Mouse (Mus musculus) intestine, postnatal 0 days (tissue): ENCODE results near the gene Cth. TPM values are rescaled to one million over a fixed set of nuclear protein-coding genes. Genes with fewer than 3 reads are reported as not detected.

Experiments
- ATAC-seq: fragments of 200-750 bp; cut with Nextera tagmentation; 2 replicates; pipeline ENCODE4 v1.8.0; 2017; ENCODE audit warnings: mild to moderate bottlenecking, moderate TSS enrichment, moderate library complexity
- H3K27ac ChIP-seq: fragments of 300-500 bp; sonication (generic); 2 replicates; pipeline ENCODE4 v1.5.1; 2014; ENCODE audit warnings: mild to moderate bottlenecking, low read depth, low read length, moderate library complexity
- H3K27me3 ChIP-seq: fragments of 300-500 bp; sonication (generic); replicated peaks from 2 replicates; pipeline ENCODE4 v1.6.1; 2014; ENCODE audit warnings: low read length, mixed read lengths; ENCODE audit not compliant: control insufficient read depth, insufficient read depth
- H3K36me3 ChIP-seq: fragments of 300-500 bp; sonication (generic); 2 replicates; pipeline ENCODE4 v1.6.1; 2014; ENCODE audit warnings: mild to moderate bottlenecking, moderate library complexity; ENCODE audit not compliant: control insufficient read depth, insufficient read depth
- H3K4me1 ChIP-seq: fragments of 300-500 bp; sonication (generic); replicated peaks from 2 replicates; pipeline ENCODE4 v1.6.1; 2014; ENCODE audit warnings: antibody characterized with exemption, low read length, mixed read lengths; ENCODE audit not compliant: control insufficient read depth, insufficient read depth
- H3K4me2 ChIP-seq: fragments of 300-500 bp; sonication (generic); replicated peaks from 2 replicates; pipeline ENCODE4 v1.6.1; 2014; ENCODE audit warnings: low read depth, mild to moderate bottlenecking, moderate library complexity
- H3K4me3 ChIP-seq: fragments of 300-500 bp; sonication (generic); 2 replicates; pipeline ENCODE4 v1.5.1; 2014; ENCODE audit warnings: low read depth, low read length
- H3K9ac ChIP-seq: fragments of 300-500 bp; sonication (generic); 2 replicates; pipeline ENCODE4 v1.6.1; 2014; ENCODE audit warnings: mild to moderate bottlenecking, low read depth, low read length
- H3K9me3 ChIP-seq: fragments of 300-500 bp; sonication (generic); 2 replicates; pipeline ENCODE4 v1.6.1; 2016; ENCODE audit warnings: mixed run types; ENCODE audit not compliant: control insufficient read depth
- CTCF ChIP-seq: sonication (generic); IDR thresholded peaks from 2 replicates; pipeline ENCODE4 v1.5.1; 2016; ENCODE audit warnings: low read depth, mild to moderate bottlenecking, control low read depth, antibody characterized with exemption, moderate library complexity
- WGBS: fragments of 180-500 bp; shearing (Covaris S2); extraction: QIAGEN DNeasy Blood & Tissue Kit; methylation state at CpG from one replicate; pipeline ENCODE4 v1.1.7; 2014; 5-methylcytosine and 5-hydroxymethylcytosine counted together
- polyA plus RNA-seq: library from polyadenylated mRNA; unstranded; fragments of >200 nt; fragmentation: Nextera tagmentation; extraction: Ambion mirVana; gene quantifications from 2 replicates; pipeline ENCODE4 v1.2.1, GENCODE M21; 2015

The Cth gene
- polyA plus RNA-seq, 1 experiment from 2014 or later: 19.7 TPM

DNA sequence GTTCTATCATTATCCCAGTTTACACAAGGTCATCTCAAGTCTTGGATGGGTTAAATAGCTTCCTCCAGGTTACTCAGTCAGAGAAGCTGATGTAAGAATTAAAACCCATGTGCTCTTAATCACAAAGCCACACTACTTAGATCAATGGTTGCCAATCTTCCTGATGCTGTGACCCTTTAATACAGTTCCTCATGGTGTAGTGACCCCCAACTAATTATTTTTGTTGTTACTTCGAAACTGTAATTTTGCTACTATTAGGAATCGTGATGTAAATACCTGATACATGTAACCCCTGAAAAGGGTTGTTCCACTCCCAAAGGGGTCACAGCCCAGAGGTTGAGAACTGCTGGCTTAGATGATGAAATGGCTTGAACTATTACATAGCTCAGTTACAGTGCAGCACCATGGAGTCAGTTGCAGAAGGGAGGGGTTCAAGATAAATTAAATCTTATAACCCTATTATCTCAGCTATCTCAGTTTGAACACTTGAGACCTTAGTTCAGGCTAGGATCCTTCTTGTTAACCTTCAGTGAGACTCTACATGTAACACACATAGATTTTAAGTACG, 1.5 kb downstream of the Cth start:
- Histone ChIP-seq H3K4me3 (no peak overlapping the region), H3K27me3 (no peaks in the 10 kb centered on the region), H3K9ac (no peak overlapping the region), H3K36me3 (no peaks in the 10 kb centered on the region; the same call in 1 of the 2 replicates), H3K27ac (no peak overlapping the region), H3K9me3 (no peaks in the 10 kb centered on the region), H3K4me1 (0 out of 2 replicates have a peak, but pooled peaks cover 2% of the 10 kb centered on the region), H3K4me2 (peak overlapping the region; percentile 87)
- ATAC-seq: no peak
- TF ChIP-seq CTCF: no peak
- WGBS: 85% methylated on average over 3 of the region's 3 CpGs

DNA sequence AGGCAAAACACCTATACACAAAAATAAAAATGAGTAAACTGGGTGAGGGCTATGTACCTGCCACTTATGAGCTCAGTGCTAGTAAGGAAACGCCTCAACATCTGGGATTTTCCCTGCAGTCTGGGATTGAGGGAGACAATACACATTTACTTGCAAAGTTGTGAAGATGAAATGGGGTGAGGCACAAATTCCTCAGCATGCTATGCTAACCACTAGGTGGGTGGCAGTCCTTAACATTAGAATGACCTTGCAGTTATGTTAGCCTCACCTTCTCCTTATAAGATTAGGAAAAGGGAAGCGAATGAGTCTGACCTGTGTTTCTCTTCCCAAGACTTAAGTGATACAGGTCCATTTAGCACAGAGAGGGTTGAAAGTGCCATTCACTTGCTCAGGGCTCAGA, 3.5 kb downstream of the Cth start:
- TF ChIP-seq CTCF: no peak
- Histone ChIP-seq H3K27me3 (no peaks in the 10 kb centered on the region), H3K4me1 (0 out of 2 replicates have a peak, but pooled peaks cover 2% of the 10 kb centered on the region), H3K4me2 (no peak overlapping the region), H3K27ac (no peak overlapping the region), H3K9me3 (no peaks in the 10 kb centered on the region), H3K4me3 (no peak overlapping the region), H3K9ac (no peak overlapping the region), H3K36me3 (no peaks in the 10 kb centered on the region; the same call in 1 of the 2 replicates)
- ATAC-seq: no peak
- 94% methylated on average over 2 of the region's 2 CpGs for WGBS

GRCm38 (mm10) chr3:157916336-157916735, 8.5 kb downstream of the Cth start:
- no peaks in the 10 kb centered on the region for H3K9me3 ChIP-seq
- H3K4me1 ChIP-seq: no peaks in the 10 kb centered on the region
- no peak overlapping the region for H3K4me3 ChIP-seq
- no peaks in the 10 kb centered on the region; the same call in 1 of the 2 replicates for H3K36me3 ChIP-seq
- no peak for TF ChIP-seq CTCF
- H3K27ac ChIP-seq: no peak overlapping the region
- ATAC-seq: no peak
- no peak overlapping the region for H3K4me2 ChIP-seq
- H3K27me3 ChIP-seq: no peaks in the 10 kb centered on the region
- 88% methylated on average over 4 of the region's 4 CpGs for WGBS
- no peak overlapping the region for H3K9ac ChIP-seq

GRCm38 (mm10) chr3:157912155-157912554, 12.7 kb downstream of the Cth start:
- TF ChIP-seq CTCF: no peak
- 30% methylated on average over 2 of the region's 2 CpGs for WGBS
- no peaks in the 10 kb centered on the region for H3K27me3 ChIP-seq
- no peaks in the 10 kb centered on the region for H3K4me1 ChIP-seq
- no peak overlapping the region for H3K9ac ChIP-seq
- H3K4me3 ChIP-seq: no peak overlapping the region
- H3K9me3 ChIP-seq: no peaks in the 10 kb centered on the region
- H3K27ac ChIP-seq: no peak overlapping the region
- ATAC-seq: peak; percentile 80
- 0 out of 2 replicates have a peak overlapping the region, but pooled peaks have one; percentile 6 for H3K4me2 ChIP-seq
- H3K36me3 ChIP-seq: no peaks in the 10 kb centered on the region

- no peak overlapping the region for H3K4me3 ChIP-seq
- no peaks in the 10 kb centered on the region for H3K4me1 ChIP-seq
- no peaks in the 10 kb centered on the region for H3K27me3 ChIP-seq
- WGBS: 38% methylated on average over 3 of the region's 3 CpGs
- no peaks in the 10 kb centered on the region for H3K9me3 ChIP-seq
- no peak for TF ChIP-seq CTCF
- peak; percentile 48; the same call in 1 of the 2 replicates for ATAC-seq
- H3K4me2 ChIP-seq: no peak overlapping the region
- H3K36me3 ChIP-seq: no peaks in the 10 kb centered on the region
- H3K9ac ChIP-seq: no peak overlapping the region
- no peak overlapping the region for H3K27ac ChIP-seq
Observed at GRCm38 (mm10) chr3:157910262-157910661, 14.6 kb downstream of the Cth start.

- no peak overlapping the region for H3K9ac ChIP-seq
- no peak for TF ChIP-seq CTCF
- no peak overlapping the region for H3K4me2 ChIP-seq
- WGBS: 85% methylated on average over 3 of the region's 3 CpGs
- ATAC-seq: no peak
- no peaks in the 10 kb centered on the region for H3K36me3 ChIP-seq
- no peak overlapping the region for H3K4me3 ChIP-seq
- no peak overlapping the region for H3K27ac ChIP-seq
- no peaks in the 10 kb centered on the region for H3K4me1 ChIP-seq
- H3K9me3 ChIP-seq: no peaks in the 10 kb centered on the region
- H3K27me3 ChIP-seq: no peaks in the 10 kb centered on the region
Observed at GRCm38 (mm10) chr3:157908166-157908565, 16.7 kb downstream of the Cth start.

GRCm38 (mm10) chr3:157901721-157902120, 23.2 kb downstream of the Cth start:
- TF ChIP-seq CTCF: no peak
- Histone ChIP-seq H3K4me1 (no peaks in the 10 kb centered on the region), H3K27me3 (no peaks in the 10 kb centered on the region), H3K36me3 (no peaks in the 10 kb centered on the region; the same call in 1 of the 2 replicates), H3K27ac (no peak overlapping the region), H3K9me3 (no peaks in the 10 kb centered on the region), H3K4me2 (no peak overlapping the region), H3K9ac (no peak overlapping the region), H3K4me3 (no peak overlapping the region)
- peak; percentile 65 for ATAC-seq
- 59% methylated on average over 5 of the region's 5 CpGs for WGBS
